Mouse (Mus musculus) retina, postnatal 1 day (tissue): Measurements from ENCODE around the gene Vmn1r194.
"Not testable (repeated sequence)": the region's sequence is repeated elsewhere in the genome, so short reads cannot be mapped to it uniquely, and the experiment has no call there.

Experiments used
- DNase-seq: peaks from one replicate; pipeline ENCODE4 v3.0.0-alpha.2; 2012

Gene Vmn1r194

DNA sequence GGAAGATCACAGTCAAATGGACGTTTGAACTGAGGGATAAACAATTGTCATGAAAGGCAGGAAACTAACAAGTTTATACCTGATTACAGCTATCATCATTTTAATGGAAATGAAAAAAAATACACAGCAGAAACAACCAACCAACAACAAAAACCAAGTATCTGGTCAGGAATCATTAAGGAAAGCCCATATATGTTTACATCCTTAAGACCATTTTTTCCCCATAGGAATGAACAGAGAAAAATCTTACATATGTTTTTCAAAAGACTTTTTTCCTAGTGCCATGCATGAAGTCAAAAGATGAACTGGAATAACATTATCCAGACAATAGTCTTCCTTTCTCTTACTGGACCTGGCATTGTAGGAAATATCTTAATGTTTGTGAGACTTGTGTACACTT, at the start of gene Vmn1r194:
TSS of gene Vmn1r194 (plus strand) at position 301 of the 400 bp plus-strand sequence.
- DNase-seq: no peak

- DNase-seq: not testable (repeated sequence)
These were observed 21.0 kb upstream of the Vmn1r194 start, which contains the start of gene Vmn1r193 for GRCm38 (mm10) chr13:22223060-22223459. Gene Vmn1r193 (minus strand): TSS chr13:22223160.

DNA sequence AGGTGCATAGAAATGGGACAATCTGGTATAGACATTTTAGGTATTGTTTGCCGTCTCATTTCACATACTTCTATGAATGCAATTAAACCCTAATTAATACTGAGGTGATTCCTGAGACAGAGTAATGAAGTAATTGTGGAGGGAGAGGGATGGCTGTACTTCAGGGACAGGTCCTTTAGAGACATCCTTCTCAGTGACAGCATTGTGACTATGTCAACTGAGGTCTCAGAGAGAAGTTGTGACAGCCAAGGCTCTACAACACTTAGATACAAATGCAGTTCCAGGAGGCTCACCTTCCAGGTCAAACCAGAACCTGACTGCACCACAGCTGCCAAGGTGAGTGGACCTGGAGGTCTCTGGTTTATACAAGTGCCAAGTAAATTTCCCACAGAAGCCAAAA, 26.2 kb downstream of the Vmn1r194 start, which contains the start of gene Vmn1r195:
TSS of gene Vmn1r195 (plus strand) at position 301 of the 400 bp plus-strand sequence.
- not testable (repeated sequence) for DNase-seq

DNA sequence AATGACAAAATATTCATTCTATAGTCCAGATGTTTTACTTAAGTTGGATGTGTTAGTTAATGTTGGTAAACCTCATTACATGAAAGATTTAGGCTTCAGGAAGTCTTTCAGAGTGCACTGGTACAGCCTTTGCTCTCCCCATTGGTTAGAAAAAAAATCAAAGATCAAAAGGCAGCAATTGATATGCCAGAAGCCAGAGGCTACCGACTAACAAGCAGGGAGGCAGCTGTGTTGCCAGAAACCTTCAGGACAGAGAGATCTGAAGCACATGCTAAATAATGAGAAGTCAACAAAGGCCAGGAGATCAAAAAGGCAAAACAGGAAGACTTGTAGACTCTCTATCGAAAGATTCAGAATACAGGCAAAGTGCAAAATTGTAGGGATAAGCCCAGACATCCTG, 27.7 kb downstream of the Vmn1r194 start:
- DNase-seq: no peak

DNA sequence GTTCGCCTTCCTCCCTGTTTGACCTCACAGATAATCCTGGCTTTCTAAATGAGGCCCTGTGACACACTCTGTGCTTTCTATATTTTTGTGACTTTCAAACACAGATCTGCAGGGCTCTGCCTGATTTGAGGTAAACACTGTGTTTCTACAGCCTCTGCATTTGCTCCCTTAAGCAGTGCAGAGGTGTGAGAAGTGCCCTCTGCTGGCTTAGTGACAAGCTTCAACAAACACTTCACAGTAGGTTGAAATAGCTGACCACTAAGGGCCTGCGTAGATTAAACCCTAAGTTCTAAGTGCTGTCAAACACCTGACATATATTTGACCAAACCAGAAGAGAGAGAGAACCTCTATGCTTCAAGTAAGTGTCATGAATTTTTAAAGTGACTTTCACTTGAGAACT, 40.6 kb downstream of the Vmn1r194 start:
- no peak for DNase-seq

- no peak for DNase-seq
These were observed 45.6 kb downstream of the Vmn1r194 start, which contains the start of gene Vmn1r196 for GRCm38 (mm10) chr13:22289620-22290019. Gene Vmn1r196 (plus strand): TSS chr13:22289920.
